Mouse (Mus musculus) lung, embryonic 14.5 days (tissue): ENCODE results near the gene Chd1. TPM values are rescaled to one million over a fixed set of nuclear protein-coding genes. Genes with fewer than 3 reads are reported as not detected.
A peak's percentile ranks its signal among the peaks of the same experiment; 100 is the strongest.

Source experiments
- ATAC-seq: fragments of 200-750 bp; cut with Nextera tagmentation; 2 replicates; pipeline ENCODE4 v1.8.0; 2017; ENCODE audit warnings: mild to moderate bottlenecking, moderate TSS enrichment, moderate library complexity; ENCODE audit not compliant: insufficient read depth
- DNase-seq: peaks from one replicate; pipeline ENCODE4 v3.0.0-alpha.2; 2015
- H3K27ac ChIP-seq: fragments of 300-500 bp; sonication (generic); 2 replicates; pipeline ENCODE4 v1.5.1; 2014; ENCODE audit warnings: low read depth, mild to moderate bottlenecking, moderate library complexity
- H3K27me3 ChIP-seq: fragments of 300-500 bp; sonication (generic); 2 replicates; pipeline ENCODE4 v1.6.1; 2014; ENCODE audit warnings: low read length, control low read depth; ENCODE audit not compliant: insufficient read depth
- H3K36me3 ChIP-seq: fragments of 300-500 bp; sonication (generic); 2 replicates; pipeline ENCODE4 v1.6.1; 2014; ENCODE audit warnings: control low read depth; ENCODE audit not compliant: insufficient read depth
- H3K4me1 ChIP-seq: fragments of 300-500 bp; sonication (generic); 2 replicates; pipeline ENCODE4 v1.6.1; 2014; ENCODE audit warnings: antibody characterized with exemption, control low read depth; ENCODE audit not compliant: insufficient read depth
- H3K4me2 ChIP-seq: fragments of 300-500 bp; sonication (generic); 2 replicates; pipeline ENCODE4 v1.6.1; 2014; ENCODE audit warnings: mild to moderate bottlenecking
- H3K4me3 ChIP-seq: fragments of 300-500 bp; sonication (generic); 2 replicates; pipeline ENCODE4 v1.5.1; 2014; ENCODE audit warnings: low read depth, low read length
- H3K9ac ChIP-seq: fragments of 300-500 bp; sonication (generic); 2 replicates; pipeline ENCODE4 v1.6.1; 2014
- H3K9me3 ChIP-seq: fragments of 300-500 bp; sonication (generic); 2 replicates; pipeline ENCODE4 v1.6.1; 2016; ENCODE audit warnings: low read depth, low read length, control low read depth
- CTCF ChIP-seq: IDR thresholded peaks from 2 replicates; pipeline ENCODE4 v1.5.1; 2016; ENCODE audit warnings: antibody characterized with exemption, low read depth
- WGBS: fragments of 180-500 bp; shearing (Covaris S2); extraction: QIAGEN DNeasy Blood & Tissue Kit; methylation state at CpG from one replicate; pipeline ENCODE4 v1.1.7; 2014; 5-methylcytosine and 5-hydroxymethylcytosine counted together
- polyA plus RNA-seq: library from polyadenylated mRNA; unstranded; fragments of >200 nt; fragmentation: Nextera tagmentation; extraction: Ambion mirVana; gene quantifications from 2 replicates; pipeline ENCODE4 v1.2.1, GENCODE M21; 2014

Chd1 gene
- 40.7 and 42.2 TPM in 2 replicates for polyA plus RNA-seq

GRCm38 (mm10) chr17:15704475-15705300 lies at the start of gene Chd1:
Gene Chd1, plus strand, starts transcription at chr17:15704967.
- Histone ChIP-seq H3K27me3 (no peaks in the 10 kb centered on the region), H3K27ac (peak within 1 kb of the TSS; percentile 95), H3K4me2 (peak within 1 kb of the TSS; percentile 80), H3K4me1 (no peaks in the 10 kb centered on the region), H3K9ac (peak within 1 kb of the TSS; percentile 92), H3K4me3 (peak within 1 kb of the TSS; percentile 85), H3K9me3 (no peaks in the 10 kb centered on the region), H3K36me3 (peaks cover 18% of the 10 kb centered on the region)
- no peak for TF ChIP-seq CTCF
- ATAC-seq, result peak; percentile 95
- DNase-seq, result peak; percentile 95
- under 1% methylated on average over 96 of the region's 124 CpGs for WGBS

- no peak overlapping the region for H3K27ac ChIP-seq
Measured at GRCm38 (mm10) chr17:15656881-15657607, 47.7 kb upstream of the Chd1 start.

GRCm38 (mm10) chr17:15672870-15673269 lies 31.9 kb upstream of the Chd1 start:
- no peak for TF ChIP-seq CTCF
- WGBS, result 43% methylated on average over 5 of the region's 5 CpGs
- Histone ChIP-seq H3K4me3 (no peak overlapping the region), H3K4me1 (no peaks in the 10 kb centered on the region), H3K27me3 (no peaks in the 10 kb centered on the region), H3K36me3 (no peaks in the 10 kb centered on the region), H3K27ac (no peak overlapping the region), H3K4me2 (no peak overlapping the region), H3K9me3 (no peaks in the 10 kb centered on the region), H3K9ac (no peak overlapping the region)
- ATAC-seq, result no peak
- DNase-seq, result peak; percentile 53

More at GRCm38 (mm10) chr17:15656881-15657607, 47.7 kb upstream of the Chd1 start:
- DNase-seq, result peak; percentile 82
- no peaks in the 10 kb centered on the region for H3K27me3 ChIP-seq
- no peaks in the 10 kb centered on the region for H3K4me1 ChIP-seq
- peak overlapping the region; percentile 29 for H3K4me2 ChIP-seq
- no peaks in the 10 kb centered on the region for H3K36me3 ChIP-seq
- H3K9ac ChIP-seq, result no peak overlapping the region
- 9% methylated on average over 6 of the region's 6 CpGs for WGBS
- no peaks in the 10 kb centered on the region for H3K9me3 ChIP-seq
- H3K4me3 ChIP-seq, result no peak overlapping the region
- ATAC-seq, result peak; percentile 95
- TF ChIP-seq CTCF, result peak; percentile 33; the same call in 1 of the 2 replicates

GRCm38 (mm10) chr17:15677970-15678645 lies 26.7 kb upstream of the Chd1 start:
- Histone ChIP-seq H3K27ac (no peak overlapping the region), H3K9me3 (no peaks in the 10 kb centered on the region), H3K9ac (no peak overlapping the region), H3K4me2 (no peak overlapping the region), H3K36me3 (no peaks in the 10 kb centered on the region), H3K27me3 (no peaks in the 10 kb centered on the region), H3K4me1 (no peaks in the 10 kb centered on the region), H3K4me3 (no peak overlapping the region)
- ATAC-seq (no peak), DNase-seq (no peak)
- no peak for TF ChIP-seq CTCF
- WGBS, result 21% methylated on average over 6 of the region's 6 CpGs

GRCm38 (mm10) chr17:15679966-15680630 lies 24.7 kb upstream of the Chd1 start:
- no peak for DNase-seq
- no peak for ATAC-seq
- no peaks in the 10 kb centered on the region for H3K36me3 ChIP-seq
- H3K4me1 ChIP-seq, result no peaks in the 10 kb centered on the region
- no peak overlapping the region for H3K4me3 ChIP-seq
- H3K27ac ChIP-seq, result no peak overlapping the region
- no peak for TF ChIP-seq CTCF
- H3K9ac ChIP-seq, result no peak overlapping the region
- 84% methylated on average over 9 of the region's 9 CpGs for WGBS
- H3K27me3 ChIP-seq, result no peaks in the 10 kb centered on the region
- no peaks in the 10 kb centered on the region for H3K9me3 ChIP-seq
- no peak overlapping the region for H3K4me2 ChIP-seq

GRCm38 (mm10) chr17:15680661-15681060 lies 24.1 kb upstream of the Chd1 start:
- WGBS, result 84% methylated on average over 4 of the region's 4 CpGs
- no peak for TF ChIP-seq CTCF
- ATAC-seq (no peak), DNase-seq (no peak)
- Histone ChIP-seq H3K9ac (no peak overlapping the region), H3K4me1 (no peaks in the 10 kb centered on the region), H3K9me3 (no peaks in the 10 kb centered on the region), H3K27me3 (no peaks in the 10 kb centered on the region), H3K4me3 (no peak overlapping the region), H3K36me3 (no peaks in the 10 kb centered on the region), H3K27ac (no peak overlapping the region), H3K4me2 (no peak overlapping the region)
